Mouse (Mus musculus) lung, adult 18-20 months (tissue): ENCODE data around the gene Egfr.

Source experiments
- DNase-seq, 2 experiments: peaks; one replicate each; pipeline ENCODE4 v3.0.0; 2022; ENCODE audit warnings: mixed read lengths in 2 of 2

The Egfr gene

GRCm38 (mm10) chr11:16900653-16901416 lies 148.8 kb downstream of the Egfr start:
- DNase-seq, result no peak

DNA sequence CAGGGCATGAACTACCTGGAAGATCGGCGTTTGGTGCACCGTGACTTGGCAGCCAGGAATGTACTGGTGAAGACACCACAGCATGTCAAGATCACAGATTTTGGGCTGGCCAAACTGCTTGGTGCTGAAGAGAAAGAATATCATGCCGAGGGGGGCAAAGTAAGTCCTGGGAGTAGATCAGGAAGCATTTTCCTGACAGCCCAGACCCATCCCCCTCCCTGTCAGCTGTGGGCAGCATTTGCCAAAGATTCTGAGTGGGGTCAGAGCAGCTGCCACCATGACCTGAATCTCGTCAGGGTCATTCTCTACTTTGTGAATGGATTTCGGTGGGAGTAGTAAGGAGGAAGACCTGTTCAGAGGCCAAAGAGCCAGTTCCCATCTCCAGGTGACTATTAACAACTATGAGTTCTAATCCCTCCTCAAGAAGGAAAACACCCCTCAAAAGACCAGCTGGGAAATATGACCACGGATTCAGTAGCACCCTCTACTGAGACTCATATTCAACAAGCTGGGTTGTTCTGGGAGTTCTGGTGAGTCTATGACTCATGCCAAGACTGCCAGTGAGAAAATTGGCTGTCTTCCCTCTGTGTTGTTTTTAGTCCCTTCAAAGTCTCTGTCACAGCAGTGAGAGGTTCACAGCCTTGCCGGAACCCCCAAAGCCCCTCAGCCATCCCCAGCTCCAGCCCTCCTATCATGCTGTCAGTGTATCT lies 152.5 kb downstream of the Egfr start:
- no peak for DNase-seq

GRCm38 (mm10) chr11:16905012-16905332 lies 153.0 kb downstream of the Egfr start:
- DNase-seq, result no peak

- no peak for DNase-seq
Measured at GRCm38 (mm10) chr11:16906530-16906929, 154.5 kb downstream of the Egfr start.

DNA sequence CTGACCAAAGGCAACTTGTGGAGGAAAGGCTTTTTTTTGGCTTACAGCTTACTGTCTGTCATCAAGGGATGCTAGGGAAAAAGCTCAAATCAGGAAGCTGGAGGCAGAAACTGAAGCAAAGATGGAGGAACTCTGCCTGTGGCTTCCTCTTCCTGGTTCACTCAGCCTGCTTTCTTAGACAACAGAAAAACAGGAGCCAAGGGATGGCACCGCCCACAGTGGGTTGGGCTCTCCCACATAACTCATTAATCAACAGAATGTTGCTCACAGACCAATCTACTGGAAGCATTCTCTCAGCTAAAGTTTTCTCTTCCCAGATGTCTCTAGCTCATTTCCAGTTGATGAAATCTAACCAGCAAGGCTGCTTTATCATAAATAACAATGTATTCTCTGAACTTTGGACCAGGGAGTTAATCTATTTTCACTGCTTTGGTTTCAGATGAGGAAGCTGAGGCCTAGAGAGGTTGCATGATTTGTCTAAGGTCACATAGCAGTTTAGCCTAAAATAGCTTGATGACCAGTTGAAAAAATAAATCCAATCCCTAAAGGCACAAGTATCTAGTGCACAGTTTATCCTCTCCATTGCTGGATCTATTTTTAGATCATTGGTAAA lies 155.6 kb downstream of the Egfr start:
- peak; percentile 5 to 15 for DNase-seq

DNA sequence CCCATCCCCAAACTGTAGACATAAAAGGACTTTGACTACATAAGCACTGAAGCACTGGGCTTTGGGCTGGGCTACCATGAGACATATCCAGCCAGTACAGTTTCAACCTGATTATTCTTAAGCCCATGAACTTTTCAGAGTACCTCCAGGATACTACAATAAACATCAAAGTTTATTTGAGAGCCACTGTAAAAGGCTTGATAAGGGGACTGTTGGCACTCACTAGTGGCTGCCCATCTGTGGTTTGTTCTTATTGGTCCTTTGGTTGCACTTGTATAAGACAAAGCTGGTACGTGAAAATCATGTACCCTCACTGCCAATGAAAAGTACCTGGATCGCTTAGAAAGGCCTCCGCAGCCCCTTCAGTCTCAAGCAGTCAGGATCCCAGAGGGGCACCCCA lies 162.8 kb downstream of the Egfr start:
- DNase-seq, result no peak

GRCm38 (mm10) chr11:16915850-16916249 lies 163.8 kb downstream of the Egfr start:
- DNase-seq, result no peak

DNA sequence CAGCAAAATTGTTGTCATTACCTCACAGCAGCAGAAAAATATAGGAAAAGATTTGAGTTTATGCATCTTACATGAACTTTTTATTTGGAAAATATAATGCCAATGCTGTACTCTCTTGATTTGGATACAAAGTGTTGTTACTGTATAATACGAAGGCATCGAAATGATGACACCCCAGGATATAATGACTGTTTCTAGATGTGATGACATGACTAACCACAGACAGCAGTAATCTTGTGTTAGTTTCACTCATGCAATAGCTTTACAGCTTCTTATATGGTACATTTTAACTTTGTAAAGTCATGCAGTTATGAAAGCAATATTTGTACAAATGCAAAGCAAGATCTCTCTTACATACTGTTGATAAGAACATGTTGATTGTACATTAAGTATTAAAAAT lies 165.5 kb downstream of the Egfr start:
- no peak for DNase-seq

GRCm38 (mm10) chr11:16932159-16932558 lies 180.2 kb downstream of the Egfr start:
- DNase-seq, result no peak

DNA sequence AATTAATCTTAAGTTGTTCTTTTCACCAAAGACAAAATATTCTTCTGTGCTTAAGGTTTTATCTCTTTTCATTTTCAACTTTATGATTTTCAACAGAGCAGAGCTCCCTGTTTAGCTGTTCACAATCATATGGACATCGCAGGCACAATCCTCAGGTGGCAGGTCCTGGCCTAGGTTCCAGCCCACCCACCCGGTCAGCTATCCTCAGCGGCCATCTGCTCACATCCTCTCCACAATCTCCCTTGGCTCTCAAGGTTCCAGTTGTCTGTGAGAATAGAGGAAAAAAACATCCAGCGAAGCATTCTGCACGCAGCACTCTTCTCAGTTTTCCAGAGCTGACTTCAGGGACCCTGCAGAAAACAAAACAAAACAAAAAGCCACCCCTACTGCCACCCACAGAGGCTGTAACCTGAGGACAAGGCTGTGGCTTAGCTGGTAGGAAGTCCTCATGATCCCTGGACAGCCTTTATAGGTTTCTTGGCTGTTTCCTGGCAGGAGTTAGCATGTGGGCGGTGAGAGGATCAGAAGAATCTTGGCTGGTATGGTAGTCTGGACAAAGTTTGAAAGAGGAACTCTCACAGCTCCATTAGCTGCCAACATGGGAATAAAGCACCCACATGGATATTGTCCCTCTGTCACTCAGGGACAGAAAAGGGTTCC lies 183.7 kb downstream of the Egfr start:
- DNase-seq, result no peak

- no peak for DNase-seq
Measured at GRCm38 (mm10) chr11:16941103-16941793, 189.2 kb downstream of the Egfr start.

DNA sequence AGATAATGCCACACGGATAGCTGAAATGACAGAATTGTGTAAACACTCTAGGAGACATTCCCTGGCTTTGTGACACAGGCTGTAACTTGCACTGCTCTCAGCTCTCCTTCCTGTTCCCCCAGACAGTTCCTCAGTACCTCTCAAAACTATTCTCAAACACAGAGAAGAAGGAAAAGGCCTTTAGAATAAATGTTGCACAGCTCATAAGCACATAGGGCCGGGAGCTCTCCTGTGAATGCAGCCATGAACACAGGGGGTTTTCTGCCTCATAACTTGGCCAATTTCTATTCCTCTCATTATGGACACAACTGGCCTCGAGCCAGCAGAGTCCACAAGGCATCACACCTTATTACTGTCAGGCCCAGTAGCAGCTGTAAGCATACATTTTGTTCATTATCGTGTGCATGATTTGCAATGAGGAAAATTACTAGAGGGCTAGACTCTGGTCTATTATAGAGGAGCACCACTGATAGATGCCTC lies 190.0 kb downstream of the Egfr start:
- no peak for DNase-seq

GRCm38 (mm10) chr11:16943016-16943415 lies 191.0 kb downstream of the Egfr start:
- DNase-seq, result no peak

GRCm38 (mm10) chr11:16948756-16949155 lies 196.8 kb downstream of the Egfr start:
- DNase-seq, result peak in 1 of 2 experiments; percentile 23

DNA sequence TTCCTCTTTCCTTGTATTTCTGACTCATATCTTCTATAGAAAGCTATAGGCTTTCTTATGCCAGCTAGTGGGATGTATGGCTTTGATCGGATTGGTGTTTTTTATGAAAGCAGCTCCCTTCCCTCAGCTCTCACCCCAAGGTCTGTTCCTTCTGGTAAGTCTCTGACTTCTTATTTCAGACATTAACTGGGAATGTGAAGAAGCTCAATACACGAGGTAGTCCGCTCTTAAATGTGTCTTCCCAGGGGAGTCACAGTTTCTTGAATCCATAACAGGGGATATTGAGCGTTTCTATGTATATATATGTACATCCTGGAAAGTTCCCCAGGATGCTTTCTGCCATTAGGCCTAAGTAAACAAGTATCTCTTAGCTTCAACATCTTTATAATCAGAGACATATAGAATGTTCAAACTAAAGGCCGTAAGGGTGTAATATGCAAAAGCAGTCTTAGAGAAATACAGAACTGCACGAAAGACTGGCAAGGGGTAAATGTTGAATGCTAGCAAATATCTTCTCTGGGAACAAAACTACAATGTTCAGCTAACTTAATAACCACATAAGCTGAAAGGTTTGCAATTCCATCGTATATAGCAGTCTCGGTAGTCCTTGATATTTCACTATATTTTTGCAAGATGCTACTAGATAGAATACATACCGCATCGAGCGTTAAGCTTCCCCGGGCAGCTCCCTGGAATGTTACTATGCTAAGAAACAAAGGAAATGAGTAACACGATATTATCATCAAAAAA lies 198.4 kb downstream of the Egfr start:
- no peak for DNase-seq

DNA sequence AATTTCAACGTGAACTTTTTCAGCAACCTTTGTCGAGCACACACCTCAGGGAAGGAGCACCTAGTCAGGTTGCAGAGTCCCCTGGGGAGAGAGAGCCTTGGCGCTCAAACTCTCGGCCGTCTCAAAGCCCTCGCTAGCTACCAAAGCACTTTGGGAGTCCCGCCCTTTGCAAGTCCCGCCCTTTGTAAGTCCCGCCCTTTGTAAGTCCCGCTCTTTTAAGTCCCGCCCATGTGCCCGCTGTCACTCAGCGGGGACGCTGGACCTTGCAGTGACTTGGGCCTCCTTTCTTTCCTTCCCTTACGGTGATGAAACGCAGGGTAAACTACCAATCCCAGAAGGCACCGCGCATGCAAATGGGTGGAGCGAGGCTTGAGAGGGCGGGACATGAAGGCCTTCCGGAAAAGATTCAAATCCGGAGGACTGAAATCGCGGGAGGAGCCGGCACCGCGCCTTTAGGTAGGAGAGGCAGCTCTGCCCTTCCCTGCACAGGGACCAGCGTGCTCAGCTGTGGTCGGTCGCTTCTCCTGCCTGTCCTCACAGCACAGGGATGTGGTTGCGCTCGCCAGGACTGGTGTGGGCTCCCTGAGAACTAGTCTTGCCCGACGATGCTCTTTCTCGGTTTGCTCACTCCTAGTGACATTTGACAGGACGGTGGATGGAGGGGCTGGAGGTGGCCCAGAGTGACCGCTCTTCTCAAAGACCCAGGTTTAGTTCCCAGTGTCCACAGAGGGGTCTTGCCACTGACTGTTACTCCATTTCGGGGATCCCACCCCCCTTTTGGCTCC lies 199.2 kb downstream of the Egfr start, which contains the start of gene Fbxo48:
Fbxo48 (plus strand) TSS at position 400 of the 785 bp plus-strand sequence.
- peak; percentile 98 for DNase-seq

DNA sequence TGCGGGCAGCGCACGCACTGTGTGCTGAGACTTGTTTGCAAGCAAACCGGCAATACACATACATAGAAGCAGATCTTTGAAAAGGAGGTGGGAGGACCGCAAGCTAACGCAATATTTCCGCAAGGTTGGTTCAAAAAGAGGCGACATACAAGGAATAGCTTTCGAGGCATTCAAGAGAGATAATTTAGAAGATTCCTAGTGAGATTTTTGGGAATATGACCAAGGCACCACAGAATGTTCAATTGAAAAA lies 199.7 kb downstream of the Egfr start:
- no peak for DNase-seq

DNA sequence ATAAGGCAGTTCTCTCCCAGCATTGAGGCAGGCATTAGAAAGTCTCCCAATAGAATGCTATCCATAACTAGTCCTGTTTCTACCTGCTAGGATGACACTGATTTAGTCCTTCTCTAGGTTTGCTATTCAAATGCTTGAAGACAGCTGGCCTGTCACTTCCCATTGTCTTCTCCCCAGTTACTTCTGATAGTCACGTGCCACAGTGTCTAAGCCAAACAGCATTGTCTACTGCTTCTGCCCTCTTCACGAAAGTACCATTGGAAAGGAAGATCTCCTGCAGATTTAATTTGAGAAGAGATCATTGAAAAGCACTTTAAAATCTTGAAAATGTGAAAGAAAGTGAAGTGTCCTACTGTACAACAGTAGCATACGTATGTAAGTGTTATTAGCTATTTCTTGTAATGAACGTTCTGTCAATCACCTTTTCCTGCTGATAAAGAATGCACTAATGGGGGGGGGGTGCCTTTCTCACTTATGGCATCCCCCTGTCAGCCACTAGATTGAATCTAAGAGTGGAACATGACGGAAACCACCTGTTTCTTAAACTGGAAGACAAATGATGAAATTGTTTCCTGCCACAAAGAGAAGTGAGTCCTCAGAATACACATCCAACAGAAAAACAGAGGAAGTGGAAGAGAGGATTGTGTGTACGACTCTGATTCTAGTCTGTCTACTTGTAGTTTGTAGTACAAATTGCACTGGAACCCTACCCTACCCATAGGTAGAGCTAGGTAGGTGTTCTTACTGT lies 204.3 kb downstream of the Egfr start:
- DNase-seq, result no peak

DNA sequence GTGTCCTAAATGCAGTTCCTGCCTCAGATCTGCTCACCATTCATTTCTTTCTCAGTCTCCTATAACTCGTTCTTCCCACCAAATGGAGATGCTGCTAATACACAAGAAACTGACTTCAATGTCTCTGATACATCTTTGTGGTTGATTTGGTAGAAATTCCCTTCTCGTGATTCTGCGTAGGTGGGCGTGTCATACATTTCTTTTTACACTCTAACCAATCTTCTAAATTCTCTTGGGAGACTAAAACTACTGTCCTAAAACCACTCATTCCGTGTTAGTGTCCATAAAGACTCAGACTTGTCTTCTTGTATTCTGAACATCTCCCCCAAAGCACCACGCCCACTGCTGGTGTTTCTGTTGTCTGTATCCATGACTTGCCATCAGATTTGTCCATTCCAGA lies 205.0 kb downstream of the Egfr start:
- DNase-seq, result no peak

- DNase-seq, result no peak
Measured at GRCm38 (mm10) chr11:16958520-16958919, 206.5 kb downstream of the Egfr start.
